In genomic region chr4:66404201-66404711, GRCm38 (mm10) we compare ENCODE assay signal across 8 mouse cellular contexts. TPM values are rescaled to one million over a fixed set of nuclear protein-coding genes. Genes with fewer than 3 reads are reported as not detected.
DNase-seq lines count a peak whose midpoint lies in the region; ATAC-seq and TF ChIP-seq lines count a peak whose summit lies in the region.

Gene Astn2, minus strand, starts transcription at chr4:66404611.

- H3K4me1 ChIP-seq in neural tube, embryonic 11.5 days (ENCODE audit: control insufficient read depth, insufficient read depth, low read length) = no peaks in the 10 kb centered on the region
- no peaks in the 10 kb centered on the region for H3K4me1 ChIP-seq in liver, postnatal 0 days (ENCODE audit: insufficient read depth)
- peaks cover 5% of the 10 kb centered on the region; the same call in 1 of the 2 replicates for H3K4me1 ChIP-seq in stomach, embryonic 16.5 days (ENCODE audit: control insufficient read depth, insufficient read depth, low read length)

- H3K4me3 ChIP-seq in neural tube, embryonic 11.5 days (ENCODE audit: low read depth, low read length) = peak within 1 kb of the TSS; percentile 73
- H3K4me3 ChIP-seq in liver, postnatal 0 days (ENCODE audit: low read depth, low read length) = peak within 1 kb of the TSS; percentile 40
- H3K4me3 ChIP-seq in stomach, embryonic 16.5 days (replicated peaks; ENCODE audit: low read length) = peak within 1 kb of the TSS; percentile 70

- H3K9ac ChIP-seq in neural tube, embryonic 11.5 days (ENCODE audit: low read length) = peak within 1 kb of the TSS; percentile 82
- no peak within 1 kb of the TSS for H3K9ac ChIP-seq in liver, postnatal 0 days (replicated peaks)
- H3K9ac ChIP-seq in stomach, embryonic 16.5 days (ENCODE audit: low read length) = peak within 1 kb of the TSS; percentile 74

- peak; percentile 45 for ATAC-seq in neural tube, embryonic 11.5 days (ENCODE audit: insufficient read depth, low FRiP score, low TSS enrichment)
- no peak for ATAC-seq in liver, postnatal 0 days
- peak; percentile 71; the same call in 1 of the 2 replicates for ATAC-seq in stomach, embryonic 16.5 days (ENCODE audit: insufficient read depth, low FRiP score)

- no peak for TF ChIP-seq CTCF in liver, postnatal 0 days (IDR thresholded peaks at IDR 0.05; ENCODE audit: low read depth)

- DNase-seq in neural tube, embryonic 11.5 days (ENCODE audit: low spot score) = no peak
- no peak for DNase-seq in neural tube, embryonic 10.5 days (ENCODE audit: extremely low spot score, low spot score)
- DNase-seq in cerebellum, adult 9-11 months = peak; percentile 73
- DNase-seq in frontal cortex, postnatal 36 days (ENCODE audit: low spot score in 2 of 2) = peak; percentile 46 to 60
- peak in 1 of 2 experiments; percentile 39 for DNase-seq in layer of hippocampus, adult 18-20 months (ENCODE audit: low spot score in 2 of 2)
- no peak for DNase-seq in liver, postnatal 0 days
- no peak for DNase-seq in urinary bladder, postnatal 4 days (ENCODE audit: low spot score in 2 of 2)

- H3K9me3 ChIP-seq in neural tube, embryonic 11.5 days (ENCODE audit: control insufficient read depth, low read length) = no peaks in the 10 kb centered on the region
- H3K9me3 ChIP-seq in liver, postnatal 0 days (ENCODE audit: low read length) = no peaks in the 10 kb centered on the region
- H3K9me3 ChIP-seq in stomach, embryonic 16.5 days (replicated peaks; ENCODE audit: control insufficient read depth, low read length) = no peaks in the 10 kb centered on the region

- WGBS in neural tube, embryonic 11.5 days = 0% methylated on average over 32 of the region's 56 CpGs
- 3% methylated on average over 19 of the region's 56 CpGs for WGBS in liver, postnatal 0 days (ENCODE audit: insufficient replicate concordance)
- under 1% methylated on average over 30 of the region's 56 CpGs for WGBS in stomach, embryonic 16.5 days

- H3K27ac ChIP-seq in neural tube, embryonic 11.5 days (ENCODE audit: low read depth, low read length) = peak within 1 kb of the TSS; percentile 44; the same call in 1 of the 2 replicates
- no peak within 1 kb of the TSS for H3K27ac ChIP-seq in liver, postnatal 0 days (ENCODE audit: low read depth)
- no peak within 1 kb of the TSS for H3K27ac ChIP-seq in stomach, embryonic 16.5 days (ENCODE audit: low read length)

- no peak for TF ChIP-seq EP300 in liver, postnatal 0 days (IDR thresholded peaks at IDR 0.05; ENCODE audit: low read depth)

- H3K36me3 ChIP-seq in neural tube, embryonic 11.5 days (ENCODE audit: control insufficient read depth, insufficient read depth, low read length) = no peaks in the 10 kb centered on the region
- H3K36me3 ChIP-seq in liver, postnatal 0 days (replicated peaks; ENCODE audit: insufficient read depth, low read length) = no peaks in the 10 kb centered on the region
- H3K36me3 ChIP-seq in stomach, embryonic 16.5 days (ENCODE audit: control insufficient read depth, insufficient read depth, low read length) = no peaks in the 10 kb centered on the region

- peaks cover 20% of the 10 kb centered on the region for H3K27me3 ChIP-seq in neural tube, embryonic 11.5 days (ENCODE audit: control insufficient read depth, insufficient read depth, low read length)
- H3K27me3 ChIP-seq in liver, postnatal 0 days (ENCODE audit: insufficient read depth, low read length) = peaks cover 35% of the 10 kb centered on the region
- H3K27me3 ChIP-seq in stomach, embryonic 16.5 days (ENCODE audit: control insufficient read depth, insufficient read depth, low read length) = peaks cover 21% of the 10 kb centered on the region

- H3K4me2 ChIP-seq in neural tube, embryonic 11.5 days (ENCODE audit: low read depth) = peak within 1 kb of the TSS; percentile 97
- H3K4me2 ChIP-seq in liver, postnatal 0 days (ENCODE audit: low read depth, low read length) = peak within 1 kb of the TSS; percentile 68
- peak within 1 kb of the TSS; percentile 94 for H3K4me2 ChIP-seq in stomach, embryonic 16.5 days (ENCODE audit: low read depth, low read length)

RNA-seq across cellular contexts. Expression of gene Astn2, which starts in this region (rescaled TPM):
- polyA plus RNA-seq in neural tube, embryonic 11.5 days (2014; fragmentation: Nextera tagmentation; extraction: Ambion mirVana) = 0.52 and 0.66 TPM in 2 replicates
- 10 to 100 TPM; 23.6 to 24.0 TPM for total RNA-seq in layer of hippocampus, adult 18-20 months (2021)
- 0.02 TPM in 1 of 2 replicates, not detected in the other for polyA plus RNA-seq in liver, postnatal 0 days (2015; fragmentation: Nextera tagmentation; extraction: Ambion mirVana)
- 0.11 and 0.15 TPM in 2 replicates for polyA plus RNA-seq in stomach, embryonic 16.5 days (2015; fragmentation: Nextera tagmentation; extraction: Ambion mirVana)

Comparison
In these comparisons a context has a peak if more than half of its experiments do, and no peak if none do; other contexts are left out.
1. Peak in ATAC-seq, H3K4me3 ChIP-seq, H3K27ac ChIP-seq, H3K9ac ChIP-seq and H3K4me2 ChIP-seq in neural tube, embryonic 11.5 days; RNA of the gene not detected or under 1 TPM.
2. Peak in ATAC-seq, H3K4me3 ChIP-seq, H3K9ac ChIP-seq and H3K4me2 ChIP-seq in stomach, embryonic 16.5 days; RNA of the gene not detected or under 1 TPM.
3. DNase-seq: peak in cerebellum, adult 9-11 months (single experiment) and frontal cortex, postnatal 36 days (2 of 2); none in neural tube, embryonic 11.5 days (single experiment), neural tube, embryonic 10.5 days (single experiment), liver, postnatal 0 days (single experiment) and urinary bladder, postnatal 4 days (0 of 2).
4. Peak in every context shown above with its lines, with median percentiles within 50 percentile points of each other: H3K4me2 ChIP-seq and H3K4me3 ChIP-seq.